In the genomic region with DNA sequence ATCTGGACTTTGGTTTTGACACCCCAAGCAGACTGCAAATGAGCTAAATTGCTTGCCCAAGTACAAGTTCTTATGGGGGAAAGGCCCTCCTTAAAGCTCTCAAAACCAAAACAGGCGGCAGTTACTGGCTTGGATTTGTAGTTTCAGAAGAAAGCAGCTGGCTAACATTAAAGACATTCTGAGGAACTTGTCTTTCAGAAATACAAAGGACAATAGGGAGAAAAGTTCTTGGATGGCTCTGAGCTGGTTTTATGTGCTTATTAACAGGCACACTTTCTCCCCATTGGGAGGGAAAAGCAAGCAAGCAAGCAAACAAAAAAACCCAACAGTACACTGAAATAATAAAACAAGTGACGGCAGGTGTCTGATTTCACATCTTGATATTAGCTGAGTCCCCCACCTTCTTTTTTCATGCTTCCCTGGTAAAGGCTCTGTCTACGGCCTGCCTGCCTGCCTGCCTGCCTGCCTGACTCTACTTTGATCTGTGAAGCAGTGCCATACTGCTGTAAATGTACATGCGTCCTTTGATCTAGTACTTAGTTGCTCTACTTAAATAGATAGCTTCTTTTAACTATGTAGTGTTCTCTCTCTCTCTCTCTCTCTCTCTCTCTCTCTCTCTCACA, we compare ENCODE assay signal across 11 mouse cellular contexts. TPM values are rescaled to one million over a fixed set of nuclear protein-coding genes. Genes with fewer than 3 reads are reported as not detected.
DNase-seq lines count a peak whose midpoint lies in the region; ATAC-seq and TF ChIP-seq lines count a peak whose summit lies in the region.
"Had no signal": no experiment of that assay in that cellular context is flagged by ENCODE, and none has a peak within 500 bp of the region (broad histone marks: within the 10 kb centered on the region; RNA-seq: fewer than 3 reads in every experiment).

No protein-coding gene starts in this region.

- no peaks in the 10 kb centered on the region for H3K27me3 ChIP-seq in forebrain, embryonic 15.5 days
- H3K27me3 ChIP-seq in midbrain, embryonic 13.5 days = no peaks in the 10 kb centered on the region
- H3K27me3 ChIP-seq: CH12.LX had no signal

- intact Hi-C loops in gastrocnemius, adult 2 months (cut with DNase I) = no loop called here

- 15% methylated on average over 4 of the region's 4 CpGs for WGBS in forebrain, embryonic 15.5 days
- 16% methylated on average over 4 of the region's 4 CpGs for WGBS in midbrain, embryonic 13.5 days

- H3K4me1 ChIP-seq in forebrain, embryonic 15.5 days = peaks cover 8% of the 10 kb centered on the region
- peaks cover 11% of the 10 kb centered on the region for H3K4me1 ChIP-seq in midbrain, embryonic 13.5 days (replicated peaks)

- no peak for TF ChIP-seq CTCF in gastrocnemius, adult 2 months (IDR thresholded peaks at IDR 0.05)

- no peaks in the 10 kb centered on the region for H3K9me3 ChIP-seq in forebrain, embryonic 15.5 days
- no peaks in the 10 kb centered on the region for H3K9me3 ChIP-seq in midbrain, embryonic 13.5 days

- H3K27ac ChIP-seq in forebrain, embryonic 15.5 days (replicated peaks) = peak overlapping the region; percentile 44
- H3K27ac ChIP-seq in midbrain, embryonic 13.5 days = no peak overlapping the region
- H3K27ac ChIP-seq in gastrocnemius, adult 2 months = no peak overlapping the region
- H3K27ac ChIP-seq: hindbrain, embryonic 14.5 days had no signal

- H3K9ac ChIP-seq in forebrain, embryonic 15.5 days (replicated peaks) = no peak overlapping the region
- no peak overlapping the region for H3K9ac ChIP-seq in midbrain, embryonic 13.5 days (replicated peaks)
- H3K9ac ChIP-seq: hindbrain, embryonic 14.5 days had no signal

- peak; percentile 18 for DNase-seq in CD4-positive helper T cell, adult 2 months (ENCODE audit: low read depth, low spot score)
- DNase-seq in embryo, embryonic 11 days = peak; percentile 33
- no peak for DNase-seq in gastrocnemius, adult 2 months
- DNase-seq in urinary bladder, postnatal 36 days (ENCODE audit: low spot score in 2 of 2) = no peak
- DNase-seq in heart, adult 9 months (ENCODE audit: low spot score in 2 of 2) = no peak
- DNase-seq in cerebellum, postnatal 14 days = no peak
- DNase-seq: cerebellum, adult 11-12 months had no signal

- no peaks in the 10 kb centered on the region; the same call in 1 of the 2 replicates for H3K36me3 ChIP-seq in forebrain, embryonic 15.5 days
- H3K36me3 ChIP-seq in midbrain, embryonic 13.5 days = no peaks in the 10 kb centered on the region

- no peak overlapping the region for H3K4me2 ChIP-seq in forebrain, embryonic 15.5 days (replicated peaks)
- no peak overlapping the region for H3K4me2 ChIP-seq in midbrain, embryonic 13.5 days (replicated peaks)
- H3K4me2 ChIP-seq: hindbrain, embryonic 14.5 days had no signal

- H3K4me3 ChIP-seq in forebrain, embryonic 15.5 days = no peak overlapping the region
- H3K4me3 ChIP-seq in midbrain, embryonic 13.5 days (replicated peaks) = no peak overlapping the region
- H3K4me3 ChIP-seq in gastrocnemius, adult 2 months = no peak overlapping the region

- ATAC-seq in forebrain, embryonic 15.5 days (replicated peaks) = peak; percentile 64; the same call in 1 of the 2 replicates
- peak; percentile 65; the same call in 1 of the 2 replicates for ATAC-seq in midbrain, embryonic 13.5 days

RNA-seq across cellular contexts. Expression of gene Lix1, which starts 39.5 kb away (rescaled TPM):
- 34.1 and 39.5 TPM in 2 replicates for polyA plus RNA-seq in forebrain, embryonic 15.5 days (2015; fragmentation: Nextera tagmentation; extraction: Ambion mirVana)
- polyA plus RNA-seq in midbrain, embryonic 13.5 days (2015; fragmentation: Nextera tagmentation; extraction: Ambion mirVana) = 19.4 and 21.6 TPM in 2 replicates
- total RNA-seq in gastrocnemius, adult 2 months (2021) = 1 to 10 TPM in 1 of 2 experiments, under 1 TPM in 1; 0.82 to 2.0 TPM

Comparison
In these comparisons a context has a peak if more than half of its experiments do, and no peak if none do; other contexts are left out.
1. DNase-seq: peak in CD4-positive helper T cell, adult 2 months (single experiment) and embryo, embryonic 11 days (single experiment); none in gastrocnemius, adult 2 months (single experiment), urinary bladder, postnatal 36 days (0 of 2), heart, adult 9 months (0 of 2) and cerebellum, postnatal 14 days (0 of 2).